13 mouse cellular contexts compared by ENCODE assay signal in the genomic region with DNA sequence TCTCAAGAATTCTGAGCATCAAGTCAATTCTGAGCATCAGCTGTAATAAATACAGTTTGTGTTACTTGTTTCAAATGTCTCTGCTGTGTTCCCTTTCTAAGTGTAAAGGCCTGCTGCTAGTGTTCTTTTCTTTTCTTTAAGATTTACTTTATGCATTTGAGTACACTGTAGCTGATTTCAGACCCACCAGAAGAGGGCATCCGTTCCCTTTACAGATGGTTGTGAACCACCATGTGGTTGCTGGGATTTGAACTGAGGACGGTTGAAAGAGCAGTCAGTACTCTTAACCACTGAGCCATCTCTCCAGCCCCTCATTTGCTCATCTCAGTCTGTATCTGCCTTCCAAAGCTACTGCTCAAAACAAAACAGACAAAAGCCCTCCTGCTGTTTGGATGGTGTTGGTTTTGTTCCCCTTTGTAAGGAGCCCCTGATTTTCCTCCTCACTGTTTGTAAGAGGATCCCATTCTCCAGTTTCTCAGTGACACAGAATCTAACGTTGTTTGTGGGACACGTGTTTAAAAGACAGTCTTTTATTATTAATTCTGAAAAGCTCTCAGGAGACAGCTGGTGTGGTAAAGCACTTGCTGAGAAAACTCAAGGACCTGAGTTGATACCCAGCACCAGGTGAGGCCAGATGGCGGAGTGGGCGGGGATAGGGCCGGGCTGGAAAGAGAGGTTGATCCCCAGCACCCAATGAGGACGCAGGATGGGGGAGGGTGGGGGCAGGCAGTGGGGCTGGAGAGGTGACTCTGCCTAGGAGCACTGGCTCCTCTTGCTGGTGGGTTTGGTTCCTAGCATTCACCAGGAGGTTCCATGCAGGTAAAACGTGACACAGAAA. TPM values are rescaled to one million over a fixed set of nuclear protein-coding genes. Genes with fewer than 3 reads are reported as not detected.
DNase-seq lines count a peak whose midpoint lies in the region; ATAC-seq and TF ChIP-seq lines count a peak whose summit lies in the region.
"Had no signal": no experiment of that assay in that cellular context is flagged by ENCODE, and none has a peak within 500 bp of the region (broad histone marks: within the 10 kb centered on the region; RNA-seq: fewer than 3 reads in every experiment).

No protein-coding gene starts in this region.

- no peak overlapping the region for H3K9ac ChIP-seq in kidney, postnatal 0 days (ENCODE audit: low read depth, low read length)
- H3K9ac ChIP-seq: lung, embryonic 15.5 days had no signal

- peak; percentile 48 to 55 for DNase-seq in cerebellum, postnatal 10 days
- DNase-seq in cerebellum, adult 11-12 months, result no peak
- DNase-seq in kidney, postnatal 0 days (ENCODE audit: low spot score), result no peak
- no peak for DNase-seq in kidney, adult 8-10 months
- peak; percentile 45 for DNase-seq in 416B (ENCODE audit: low read depth)
- DNase-seq in brain, embryonic 14.5 days (ENCODE audit: low read depth), result peak; percentile 45
- no peak for DNase-seq in thymus, postnatal 4 days
- DNase-seq in lung, adult 2 months, result no peak
- DNase-seq: kidney, postnatal 25 days; right cerebral cortex, postnatal 4 days had no signal

- peak; percentile 56 for TF ChIP-seq CTCF in kidney, postnatal 0 days (IDR thresholded peaks at IDR 0.05; ENCODE audit: low read depth)
- TF ChIP-seq CTCF in brain, embryonic 14.5 days (IDR thresholded peaks at IDR 0.05; ENCODE audit: borderline replicate concordance, extremely low read depth, insufficient read depth, insufficient read length), result peak; percentile 31; the same call in 1 of the 2 replicates
- TF ChIP-seq CTCF in lung, adult 2 months (IDR thresholded peaks at IDR 0.05; ENCODE audit: insufficient read depth, low read length), result no peak

- H3K4me1 ChIP-seq in kidney, postnatal 0 days (replicated peaks; ENCODE audit: insufficient read depth, low read length), result no peaks in the 10 kb centered on the region
- no peaks in the 10 kb centered on the region for H3K4me1 ChIP-seq in lung, adult 2 months (ENCODE audit: control insufficient read depth, insufficient read depth, low read length)

- peaks cover 9% of the 10 kb centered on the region; the same call in 1 of the 2 replicates for H3K36me3 ChIP-seq in kidney, postnatal 0 days (ENCODE audit: insufficient read depth, low read length)

- no peak for ATAC-seq in kidney, postnatal 0 days (replicated peaks; ENCODE audit: low FRiP score, low read depth)
- ATAC-seq: forebrain, embryonic 16.5 days; midbrain, embryonic 16.5 days had no signal

- H3K4me3 ChIP-seq in kidney, postnatal 0 days (replicated peaks; ENCODE audit: low read depth, low read length), result no peak overlapping the region
- H3K4me3 ChIP-seq in lung, adult 2 months (replicated peaks; ENCODE audit: extremely low read depth, low read depth, low read length), result no peak overlapping the region
- H3K4me3 ChIP-seq: lung, embryonic 15.5 days had no signal

- H3K27ac ChIP-seq in kidney, postnatal 0 days, result no peak overlapping the region
- H3K27ac ChIP-seq: lung, embryonic 15.5 days had no signal

- TF ChIP-seq POLR2A in brain, embryonic 14.5 days (IDR thresholded peaks at IDR 0.05; ENCODE audit: borderline replicate concordance, extremely low read depth, insufficient read depth, insufficient read length, poor library complexity, severe bottlenecking), result no peak
- TF ChIP-seq POLR2A in lung, adult 2 months (IDR thresholded peaks at IDR 0.05; ENCODE audit: borderline replicate concordance, extremely low read depth, low read depth, low read length), result no peak

- no peak overlapping the region for H3K4me2 ChIP-seq in kidney, postnatal 0 days (ENCODE audit: low read length)
- H3K4me2 ChIP-seq: lung, embryonic 15.5 days had no signal

- no peaks in the 10 kb centered on the region for H3K9me3 ChIP-seq in kidney, postnatal 0 days (replicated peaks; ENCODE audit: low read length)
- H3K9me3 ChIP-seq: lung, embryonic 15.5 days had no signal

- H3K27me3 ChIP-seq in kidney, postnatal 0 days (ENCODE audit: insufficient read depth, low read length), result no peaks in the 10 kb centered on the region
- H3K27me3 ChIP-seq: lung, embryonic 15.5 days had no signal

- WGBS in kidney, postnatal 0 days, result 59% methylated on average over 9 of the region's 9 CpGs
- WGBS in lung, adult 2 months, result 62% methylated on average over 9 of the region's 9 CpGs

RNA-seq across cellular contexts. Expression of gene Mrps27, which starts 12.1 kb away (rescaled TPM):
- polyA plus RNA-seq in kidney, postnatal 0 days (2015; fragmentation: Nextera tagmentation; extraction: Ambion mirVana), result 50.7 and 55.2 TPM in 2 replicates
- 25.2 and 28.0 TPM in 2 replicates for polyA plus RNA-seq in brain, embryonic 14.5 days (2012; rRNA removed)
- 7.4 and 9.5 TPM in 2 replicates for polyA plus RNA-seq in lung, adult 2 months (2012; rRNA removed)

RNA-seq across cellular contexts. Expression of gene Ptcd2, which starts 12.1 kb away (rescaled TPM):
- polyA plus RNA-seq in kidney, postnatal 0 days (2015; fragmentation: Nextera tagmentation; extraction: Ambion mirVana), result 52.5 and 54.0 TPM in 2 replicates
- 26.8 and 28.6 TPM in 2 replicates for polyA plus RNA-seq in brain, embryonic 14.5 days (2012; rRNA removed)
- 9.3 and 10.8 TPM in 2 replicates for polyA plus RNA-seq in lung, adult 2 months (2012; rRNA removed)

Comparison
In these comparisons a context has a peak if more than half of its experiments do, and no peak if none do; other contexts are left out.
1. DNase-seq: peak in cerebellum, postnatal 10 days (2 of 2), 416B (single experiment) and brain, embryonic 14.5 days (single experiment); none in cerebellum, adult 11-12 months (single experiment), kidney, postnatal 0 days (single experiment), kidney, adult 8-10 months (0 of 2), thymus, postnatal 4 days (single experiment) and lung, adult 2 months (single experiment).